Mouse (Mus musculus): ENCODE data around the gene Wdr25. TPM values are rescaled to one million over a fixed set of nuclear protein-coding genes. Genes with fewer than 3 reads are reported as not detected.

The Wdr25 gene
- total and polyA plus RNA-seq, 3 experiments, result 8.7 to 10.8 TPM; not detected in 1

- Histone ChIP-seq H3K79me2 (ENCODE audit: control insufficient read depth, insufficient read depth, low read length, poor library complexity) (no peaks in the 10 kb centered on the region), H3K27ac (ENCODE audit: control insufficient read depth, low read depth, low read length) (no peak overlapping the region), H3K4me1 (ENCODE audit: control insufficient read depth in 1 of 2, insufficient read depth in 2 of 2, low read length in 2 of 2) (no peaks in the 10 kb centered on the region), H3K9ac (ENCODE audit: control insufficient read depth, low read depth, low read length, poor library complexity, severe bottlenecking) (no peak overlapping the region), H3K4me3 (ENCODE audit: control insufficient read depth in 1 of 2, insufficient read depth in 1 of 2, low read depth in 2 of 2, low read length in 2 of 2) (no peak overlapping the region), H3K36me3 (ENCODE audit: control insufficient read depth in 1 of 2, insufficient read depth in 2 of 2, low read length in 2 of 2) (no peaks in the 10 kb centered on the region), H3K27me3 (ENCODE audit: control insufficient read depth in 1 of 2, insufficient read depth in 2 of 2, low read length in 2 of 2) (no peaks in the 10 kb centered on the region), H3K9me3 (replicated peaks; ENCODE audit: insufficient read depth, low read length) (no peaks in the 10 kb centered on the region)
- no peak for TF ChIP-seq EP300 (IDR thresholded peaks at IDR 0.05; ENCODE audit: low read depth in 1 of 2, low read length in 2 of 2)
- no peak for TF ChIP-seq MYB (IDR thresholded peaks at IDR 0.05; ENCODE audit: low read depth, low read length)
- no peak for TF ChIP-seq UBTF (IDR thresholded peaks at IDR 0.05; ENCODE audit: borderline replicate concordance, insufficient read depth, low read depth, low read length)
- TF ChIP-seq RAD21 (IDR thresholded peaks at IDR 0.05; ENCODE audit: low read depth, low read length), result no peak
- no peak for TF ChIP-seq ZNF384 (IDR thresholded peaks at IDR 0.05; ENCODE audit: low read depth, low read length)
- no peak for TF ChIP-seq GABPA (IDR thresholded peaks at IDR 0.05; ENCODE audit: low read depth, low read length)
- no peak for TF ChIP-seq E2F4 (IDR thresholded peaks at IDR 0.05; ENCODE audit: borderline replicate concordance, low read depth, low read length)
- TF ChIP-seq ETS1 (IDR thresholded peaks at IDR 0.05; ENCODE audit: low read depth, low read length), result no peak
- TF ChIP-seq USF2 (IDR thresholded peaks at IDR 0.05; ENCODE audit: borderline replicate concordance in 1 of 2, insufficient read depth in 1 of 2, low read depth in 1 of 2, low read length in 2 of 2), result no peak
- no peak for TF ChIP-seq ZMIZ1 (IDR thresholded peaks at IDR 0.05; ENCODE audit: low read depth, low read length)
- no peak for TF ChIP-seq TCF12 (IDR thresholded peaks at IDR 0.05; ENCODE audit: low read depth, low read length)
- no peak for TF ChIP-seq CTCF (IDR thresholded peaks at IDR 0.05 in 2 of 3, conservative IDR thresholded peaks at IDR 0.05 in 1 of 3; ENCODE audit: control insufficient read depth in 1 of 3, insufficient read depth in 1 of 3, low read depth in 2 of 3, low read length in 3 of 3, poor library complexity in 1 of 3, severe bottlenecking in 1 of 3)
- no peak for TF ChIP-seq SMC3 (IDR thresholded peaks at IDR 0.05; ENCODE audit: low read depth, low read length)
- TF ChIP-seq MXI1 (IDR thresholded peaks at IDR 0.05; ENCODE audit: low read depth, low read length), result no peak
- no peak for TF ChIP-seq POLR2AphosphoS2 (IDR thresholded peaks at IDR 0.05; ENCODE audit: low read length)
- TF ChIP-seq POLR2A (IDR thresholded peaks at IDR 0.05; ENCODE audit: control insufficient read depth in 1 of 2, insufficient read depth in 1 of 2, low read depth in 1 of 2, low read length in 2 of 2, poor library complexity in 1 of 2), result no peak
- no peak for DNase-seq (ENCODE audit: low read depth, low spot score)
These were observed 94.0 kb downstream of the Wdr25 start for GRCm38 (mm10) chr12:108987448-108987847.

- no peaks in the 10 kb centered on the region for H3K27me3 ChIP-seq (ENCODE audit: control insufficient read depth in 1 of 2, insufficient read depth in 2 of 2, low read length in 2 of 2)
- no peaks in the 10 kb centered on the region for H3K36me3 ChIP-seq (ENCODE audit: control insufficient read depth in 1 of 2, insufficient read depth in 2 of 2, low read length in 2 of 2)
- no peak overlapping the region for H3K9ac ChIP-seq (ENCODE audit: control insufficient read depth, low read depth, low read length, poor library complexity, severe bottlenecking)
- H3K4me1 ChIP-seq (ENCODE audit: control insufficient read depth in 1 of 2, insufficient read depth in 2 of 2, low read length in 2 of 2), result no peaks in the 10 kb centered on the region
- DNase-seq (ENCODE audit: low read depth, low spot score), result no peak
- TF ChIP-seq TAL1 (IDR thresholded peaks at IDR 0.05; ENCODE audit: low read length), result no peak
- TF ChIP-seq ZKSCAN1 (IDR thresholded peaks at IDR 0.05; ENCODE audit: low read depth, low read length), result no peak
- TF ChIP-seq NRF1 (IDR thresholded peaks at IDR 0.05; ENCODE audit: insufficient read depth, low read depth, low read length, poor library complexity, severe bottlenecking), result no peak
- TF ChIP-seq MAX (IDR thresholded peaks at IDR 0.05; ENCODE audit: low read length), result no peak
- no peak for TF ChIP-seq KAT2A (conservative IDR thresholded peaks at IDR 0.05; ENCODE audit: low read depth, low read length)
- no peak for TF ChIP-seq ZC3H11A (IDR thresholded peaks at IDR 0.05; ENCODE audit: low read depth, low read length)
- TF ChIP-seq MAZ (IDR thresholded peaks at IDR 0.05; ENCODE audit: low read depth, low read length), result no peak
- no peak for TF ChIP-seq CHD2 (IDR thresholded peaks at IDR 0.05; ENCODE audit: low read length)
- no peak for TF ChIP-seq POLR2A (IDR thresholded peaks at IDR 0.05; ENCODE audit: control insufficient read depth in 1 of 2, insufficient read depth in 1 of 2, low read depth in 1 of 2, low read length in 2 of 2, poor library complexity in 1 of 2)
- no peak for TF ChIP-seq TBP (IDR thresholded peaks at IDR 0.05; ENCODE audit: low read depth, low read length)
- TF ChIP-seq MYB (IDR thresholded peaks at IDR 0.05; ENCODE audit: low read depth, low read length), result no peak
- TF ChIP-seq EP300 (IDR thresholded peaks at IDR 0.05; ENCODE audit: low read depth in 1 of 2, low read length in 2 of 2), result no peak
- no peak overlapping the region for H3K27ac ChIP-seq (ENCODE audit: control insufficient read depth, low read depth, low read length)
- H3K4me3 ChIP-seq (ENCODE audit: control insufficient read depth in 1 of 2, insufficient read depth in 1 of 2, low read depth in 2 of 2, low read length in 2 of 2), result no peak overlapping the region
- H3K9me3 ChIP-seq (replicated peaks; ENCODE audit: insufficient read depth, low read length), result no peaks in the 10 kb centered on the region
- no peaks in the 10 kb centered on the region for H3K79me2 ChIP-seq (ENCODE audit: control insufficient read depth, insufficient read depth, low read length, poor library complexity)
These were observed 97.0 kb downstream of the Wdr25 start for GRCm38 (mm10) chr12:108990425-108990824.
